Mouse (Mus musculus) frontal cortex, adult 2 months (tissue): ENCODE data around the gene Commd6. TPM values are rescaled to one million over a fixed set of nuclear protein-coding genes. Genes with fewer than 3 reads are reported as not detected.
"Not testable (repeated sequence)": the region's sequence is repeated elsewhere in the genome, so short reads cannot be mapped to it uniquely, and the experiment has no call there.

Source experiments
- DNase-seq, 2 experiments: peaks; one replicate each; pipeline ENCODE4 v3.0.0; 2022; ENCODE audit warnings: low spot score in 1 of 2; ENCODE audit errors: extremely low spot score in 1 of 2
- polyA plus RNA-seq: library from polyadenylated mRNA; depleted of rRNA; stranded (reverse); fragments of >200 nt; gene quantifications from 2 replicates; pipeline ENCODE4 v1.2.3, GENCODE M21; 2012; rRNA removed

Commd6 gene
- polyA plus RNA-seq, 1 experiment = 52.0 TPM

GRCm38 (mm10) chr14:101610701-101611100 is 29.8 kb downstream of the Commd6 start:
- DNase-seq = no peak

- peak; percentile 11 to 56 for DNase-seq
These were observed 31.7 kb downstream of the Commd6 start, which contains the start of gene Tbc1d4 for GRCm38 (mm10) chr14:101608519-101609368. Gene Tbc1d4, minus strand, starts transcription at chr14:101609191.

- peak; percentile 7 to 11 for DNase-seq
These were observed 32.6 kb downstream of the Commd6 start for GRCm38 (mm10) chr14:101607631-101608518.

GRCm38 (mm10) chr14:101605843-101606242 is 34.6 kb downstream of the Commd6 start:
- no peak for DNase-seq

- DNase-seq = no peak
These were observed 37.6 kb downstream of the Commd6 start for GRCm38 (mm10) chr14:101602851-101603250.

GRCm38 (mm10) chr14:101597096-101597715 is 43.3 kb downstream of the Commd6 start:
- DNase-seq = no peak

- DNase-seq = no peak
These were observed 43.8 kb downstream of the Commd6 start for GRCm38 (mm10) chr14:101596691-101597090.

- no peak for DNase-seq
These were observed 45.0 kb downstream of the Commd6 start for GRCm38 (mm10) chr14:101595301-101596080.

- no peak for DNase-seq
These were observed 46.5 kb downstream of the Commd6 start for GRCm38 (mm10) chr14:101594001-101594400.

GRCm38 (mm10) chr14:101593340-101593739 is 47.1 kb downstream of the Commd6 start:
- DNase-seq = no peak

GRCm38 (mm10) chr14:101591101-101591500 is 49.4 kb downstream of the Commd6 start:
- DNase-seq = no peak

- DNase-seq = not testable (repeated sequence)
These were observed 52.1 kb downstream of the Commd6 start for GRCm38 (mm10) chr14:101588209-101588991.

- not testable (repeated sequence) for DNase-seq
These were observed 53.0 kb downstream of the Commd6 start for GRCm38 (mm10) chr14:101587366-101588040.

- no peak for DNase-seq
These were observed 54.4 kb downstream of the Commd6 start for GRCm38 (mm10) chr14:101586096-101586495.

Other genes starting within 250 kb of the Commd6 start
- gene Tbc1d4, start 31.5 kb downstream of the Commd6 start, polyA plus RNA-seq = 8.9 and 10.1 TPM in 2 replicates
- 51.8 and 56.7 TPM in 2 replicates for gene Uchl3, start 13.3 kb upstream of the Commd6 start, polyA plus RNA-seq
- gene Gm9922, start 89.1 kb upstream of the Commd6 start, polyA plus RNA-seq = 0.42 TPM in 1 of 2 replicates, not detected in the other
- 25.3 and 43.6 TPM in 2 replicates for gene Lmo7, start 89.3 kb upstream of the Commd6 start, polyA plus RNA-seq